Mouse (Mus musculus) forebrain, postnatal 0 days (tissue): ENCODE measurements around the gene Mgat5. TPM values are rescaled to one million over a fixed set of nuclear protein-coding genes. Genes with fewer than 3 reads are reported as not detected.

ENCODE experiments used
- ATAC-seq: fragments of 200-750 bp; cut with Nextera tagmentation; 2 replicates; pipeline ENCODE4 v1.8.0; 2017; ENCODE audit warnings: mild to moderate bottlenecking, moderate library complexity
- DNase-seq: peaks from one replicate; pipeline ENCODE4 v3.0.0-alpha.2; 2015
- H3K27ac ChIP-seq: fragments of 300-500 bp; sonication (generic); 2 replicates; pipeline ENCODE4 v1.5.1; 2014; ENCODE audit warnings: low read depth, mild to moderate bottlenecking, antibody characterized with exemption, low read length, moderate library complexity, mixed read lengths
- H3K27me3 ChIP-seq: fragments of 300-500 bp; sonication (generic); 2 replicates; pipeline ENCODE4 v1.6.1; 2014; ENCODE audit warnings: mild to moderate bottlenecking, low read length, mixed read lengths; ENCODE audit not compliant: insufficient read depth
- H3K36me3 ChIP-seq: fragments of 300-500 bp; sonication (generic); 2 replicates; pipeline ENCODE4 v1.6.1; 2014; ENCODE audit warnings: mild to moderate bottlenecking, moderate library complexity; ENCODE audit not compliant: insufficient read depth
- H3K4me1 ChIP-seq: fragments of 300-500 bp; sonication (generic); 2 replicates; pipeline ENCODE4 v1.6.1; 2014; ENCODE audit warnings: antibody characterized with exemption; ENCODE audit not compliant: insufficient read depth
- H3K4me2 ChIP-seq: fragments of 300-500 bp; sonication (generic); 2 replicates; pipeline ENCODE4 v1.6.1; 2014; ENCODE audit warnings: low read depth, mild to moderate bottlenecking, moderate library complexity
- H3K4me3 ChIP-seq: fragments of 300-500 bp; sonication (generic); 2 replicates; pipeline ENCODE4 v1.5.1; 2014; ENCODE audit warnings: low read depth, low read length, mixed read lengths
- H3K9ac ChIP-seq: fragments of 300-500 bp; sonication (generic); 2 replicates; pipeline ENCODE4 v1.6.1; 2014; ENCODE audit warnings: mild to moderate bottlenecking
- H3K9me3 ChIP-seq: fragments of 300-500 bp; sonication (generic); 2 replicates; pipeline ENCODE4 v1.6.1; 2016; ENCODE audit warnings: low read length
- CTCF ChIP-seq: sonication (generic); IDR thresholded peaks from 2 replicates; pipeline ENCODE4 v1.5.1; 2016; ENCODE audit warnings: antibody characterized with exemption, control low read depth, low read depth
- WGBS: fragments of 180-500 bp; shearing (Covaris S2); extraction: QIAGEN DNeasy Blood & Tissue Kit; methylation state at CpG from one replicate; pipeline ENCODE4 v1.1.7; 2014; 5-methylcytosine and 5-hydroxymethylcytosine counted together
- polyA plus RNA-seq: library from polyadenylated mRNA; unstranded; fragments of >200 nt; fragmentation: Nextera tagmentation; extraction: Ambion mirVana; gene quantifications from 2 replicates; pipeline ENCODE4 v1.2.1, GENCODE M21; 2015
- total RNA-seq: library from RNA; depleted of rRNA; stranded (reverse); fragments of >200 nt; gene quantifications from 2 replicates; pipeline ENCODE4 v1.2.3, GENCODE M21; 2014

The Mgat5 gene
- total and polyA plus RNA-seq, 2 experiments from 2014 or later, result 9.3 to 42.9 TPM

DNA sequence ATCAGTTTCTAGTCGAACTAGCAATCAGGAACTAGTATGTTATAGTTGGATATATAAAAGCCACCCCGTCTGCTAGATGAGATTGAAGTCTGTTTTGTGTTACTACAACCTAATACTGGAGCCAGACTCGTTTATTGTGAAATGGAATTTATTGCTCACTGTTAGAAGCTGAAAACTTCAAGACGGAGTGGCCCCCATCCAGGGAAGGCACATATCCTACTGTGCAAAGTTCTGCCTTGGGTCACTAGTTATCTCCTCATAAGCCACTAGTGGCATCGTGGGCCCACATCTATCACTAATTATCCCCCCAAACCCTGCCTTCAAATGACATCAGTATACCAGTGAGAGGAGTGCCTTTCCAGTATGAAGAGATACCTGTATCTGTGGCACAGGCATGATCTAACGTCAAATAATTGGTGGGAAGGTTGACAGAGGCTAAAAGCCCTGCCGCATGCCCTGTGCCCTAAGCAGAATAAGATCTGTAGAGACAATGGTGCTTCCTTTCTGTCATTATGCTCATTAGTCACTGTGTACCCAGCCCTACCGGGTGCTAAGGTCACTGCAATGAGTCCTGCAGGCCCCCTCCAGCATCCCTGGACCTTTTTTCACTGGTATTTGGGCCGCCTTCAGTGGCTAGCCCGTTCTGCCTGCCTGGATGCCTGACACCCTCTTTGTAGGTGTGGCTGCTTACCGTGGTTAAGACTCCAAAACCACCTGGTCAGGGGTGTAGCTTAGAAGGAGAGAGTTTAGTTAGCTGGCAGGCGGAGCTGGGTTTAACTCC, 191.9 kb downstream of the Mgat5 start:
- no peak for ATAC-seq

DNA sequence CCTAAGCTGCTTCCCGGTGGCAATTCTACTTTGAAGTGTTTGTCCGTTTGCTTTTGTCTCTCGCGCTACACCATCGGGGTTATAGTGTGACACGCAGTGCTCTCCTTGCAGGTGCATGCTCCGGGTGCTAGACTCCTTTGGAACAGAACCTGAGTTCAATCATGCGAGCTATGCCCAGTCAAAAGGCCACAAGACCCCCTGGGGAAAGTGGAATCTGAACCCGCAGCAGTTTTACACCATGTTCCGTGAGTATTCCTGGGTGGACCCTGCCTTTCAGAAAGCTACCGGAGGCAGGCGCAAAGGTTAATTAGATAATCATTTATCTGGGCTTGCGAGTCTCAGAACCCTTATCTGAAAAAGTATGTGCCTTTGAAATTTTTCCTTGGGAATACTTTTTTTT, 192.6 kb downstream of the Mgat5 start:
- no peak for DNase-seq
- H3K4me3 ChIP-seq, result no peak overlapping the region
- no peak for TF ChIP-seq CTCF

More for the DNA sequence above, 191.9 kb downstream of the Mgat5 start:
- no peak for TF ChIP-seq CTCF
- DNase-seq, result no peak
- no peak overlapping the region for H3K9ac ChIP-seq
- no peak overlapping the region for H3K4me2 ChIP-seq
- no peaks in the 10 kb centered on the region for H3K9me3 ChIP-seq
- no peaks in the 10 kb centered on the region for H3K4me1 ChIP-seq
- H3K36me3 ChIP-seq, result peaks cover 9% of the 10 kb centered on the region; the same call in 1 of the 2 replicates
- WGBS, result 77% methylated on average over 12 of the region's 12 CpGs
- H3K27ac ChIP-seq, result no peak overlapping the region
- H3K27me3 ChIP-seq, result no peaks in the 10 kb centered on the region
- H3K4me3 ChIP-seq, result no peak overlapping the region

DNA sequence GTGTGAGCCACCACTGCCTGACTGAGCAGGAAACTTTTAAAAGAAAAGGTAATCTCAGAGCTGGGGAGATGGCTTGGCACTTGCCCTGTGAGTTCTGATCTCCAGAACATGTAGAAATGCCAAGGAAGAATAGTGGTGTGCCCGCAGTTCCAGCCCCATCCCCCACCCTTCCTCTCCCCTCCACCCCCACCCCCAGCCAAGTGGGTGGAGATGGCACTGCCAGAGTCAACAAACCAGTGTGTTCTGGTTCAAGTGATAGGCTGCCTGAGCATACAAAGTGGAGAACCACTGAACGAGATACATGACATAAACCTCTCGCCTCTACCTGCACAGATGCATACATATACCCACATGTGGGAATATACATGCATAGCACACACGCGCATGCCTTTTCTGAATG, 193.4 kb downstream of the Mgat5 start:
- H3K27ac ChIP-seq, result no peak overlapping the region
- ATAC-seq, result no peak
- no peak overlapping the region for H3K4me3 ChIP-seq
- H3K36me3 ChIP-seq, result peaks cover 4% of the 10 kb centered on the region; the same call in 1 of the 2 replicates
- H3K4me2 ChIP-seq, result no peak overlapping the region
- no peak for DNase-seq
- no peak for TF ChIP-seq CTCF
- H3K9me3 ChIP-seq, result no peaks in the 10 kb centered on the region
- H3K4me1 ChIP-seq, result no peaks in the 10 kb centered on the region
- no peaks in the 10 kb centered on the region for H3K27me3 ChIP-seq
- H3K9ac ChIP-seq, result no peak overlapping the region
- WGBS, result 87% methylated on average over 5 of the region's 5 CpGs

More for the DNA sequence above, 192.6 kb downstream of the Mgat5 start:
- H3K9me3 ChIP-seq, result no peaks in the 10 kb centered on the region
- peaks cover 7% of the 10 kb centered on the region; the same call in 1 of the 2 replicates for H3K36me3 ChIP-seq
- 76% methylated on average over 13 of the region's 13 CpGs for WGBS
- no peaks in the 10 kb centered on the region for H3K27me3 ChIP-seq
- no peak overlapping the region for H3K9ac ChIP-seq
- ATAC-seq, result no peak
- H3K27ac ChIP-seq, result no peak overlapping the region
- H3K4me2 ChIP-seq, result no peak overlapping the region
- no peaks in the 10 kb centered on the region for H3K4me1 ChIP-seq

DNA sequence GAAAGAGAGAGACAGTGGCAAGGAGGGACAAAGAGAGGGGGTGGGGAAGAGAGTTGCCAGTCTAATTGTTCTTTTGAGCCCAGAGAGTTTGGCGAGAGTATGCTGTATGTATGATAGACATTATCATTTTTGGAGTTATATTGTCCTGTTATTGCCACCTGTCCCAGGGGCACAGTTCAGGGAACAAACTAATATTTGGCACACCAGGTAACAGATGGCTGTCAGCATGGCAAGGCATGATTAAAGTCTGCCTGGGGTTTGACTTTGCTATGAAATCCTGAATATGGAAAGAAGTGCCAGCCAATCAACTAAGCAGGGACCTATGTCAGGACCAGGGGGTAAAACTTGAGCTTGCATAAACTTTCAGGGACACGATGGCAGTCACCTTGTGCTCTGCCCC, 195.4 kb downstream of the Mgat5 start:
- Histone ChIP-seq H3K27me3 (no peaks in the 10 kb centered on the region), H3K4me3 (no peak overlapping the region), H3K4me2 (no peak overlapping the region), H3K9me3 (no peaks in the 10 kb centered on the region), H3K36me3 (peaks cover 4% of the 10 kb centered on the region; the same call in 1 of the 2 replicates), H3K27ac (no peak overlapping the region), H3K4me1 (no peaks in the 10 kb centered on the region), H3K9ac (no peak overlapping the region)
- DNase-seq (no peak), ATAC-seq (no peak)
- WGBS, result 34% methylated on average over 2 of the region's 2 CpGs
- no peak for TF ChIP-seq CTCF

DNA sequence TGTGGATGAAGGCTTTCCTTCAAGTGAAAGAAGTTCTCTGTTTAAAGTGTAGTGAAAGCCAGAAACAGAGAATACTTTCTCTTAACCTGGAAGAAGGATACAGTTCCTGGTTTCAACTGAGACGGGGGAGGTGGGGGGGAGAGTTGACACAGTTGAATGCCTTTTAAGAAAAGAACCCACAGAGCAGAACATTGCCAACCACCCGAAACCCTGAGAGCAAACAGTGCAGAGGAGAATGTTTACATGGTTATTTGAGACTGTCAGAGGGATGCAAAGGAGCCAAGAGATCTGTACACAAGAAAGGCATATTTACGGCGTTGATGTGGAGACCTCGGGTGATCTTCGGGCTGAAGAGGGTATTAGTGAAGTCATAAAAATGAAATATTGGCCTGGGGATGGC, 195.9 kb downstream of the Mgat5 start:
- 35% methylated on average over 6 of the region's 6 CpGs for WGBS
- no peak for DNase-seq
- no peak for ATAC-seq
- Histone ChIP-seq H3K9me3 (no peaks in the 10 kb centered on the region), H3K4me2 (no peak overlapping the region), H3K4me1 (no peaks in the 10 kb centered on the region), H3K27me3 (no peaks in the 10 kb centered on the region), H3K36me3 (peaks cover 4% of the 10 kb centered on the region; the same call in 1 of the 2 replicates), H3K27ac (no peak overlapping the region), H3K4me3 (no peak overlapping the region), H3K9ac (no peak overlapping the region)
- no peak for TF ChIP-seq CTCF

DNA sequence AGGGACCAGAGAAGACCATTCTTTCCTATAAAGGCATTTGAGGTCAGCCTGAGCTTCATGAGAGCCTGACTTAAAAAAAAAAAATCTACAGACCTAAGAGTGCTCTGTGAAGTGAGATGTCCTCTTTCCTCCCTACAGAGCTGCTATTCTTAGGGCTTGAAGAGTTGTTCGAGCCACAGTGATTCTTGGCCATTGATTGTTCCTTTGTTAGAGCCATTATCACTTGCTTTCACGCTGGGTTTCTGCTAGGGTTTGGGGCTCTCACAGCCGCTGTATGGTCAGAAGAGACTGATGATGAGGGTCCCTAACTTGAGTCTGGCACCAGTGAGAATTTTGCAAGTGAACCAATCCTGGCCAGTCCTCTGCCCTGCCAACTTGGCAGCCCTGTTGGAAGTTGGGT, 199.8 kb downstream of the Mgat5 start:
- WGBS, result 43% methylated on average over 3 of the region's 3 CpGs
- no peak overlapping the region for H3K9ac ChIP-seq
- H3K4me3 ChIP-seq, result no peak overlapping the region
- no peak overlapping the region for H3K27ac ChIP-seq
- ATAC-seq, result no peak
- no peaks in the 10 kb centered on the region for H3K9me3 ChIP-seq
- H3K4me1 ChIP-seq, result no peaks in the 10 kb centered on the region; the same call in 1 of the 2 replicates
- H3K4me2 ChIP-seq, result no peak overlapping the region
- H3K36me3 ChIP-seq, result no peaks in the 10 kb centered on the region; the same call in 1 of the 2 replicates
- no peak for TF ChIP-seq CTCF
- no peaks in the 10 kb centered on the region for H3K27me3 ChIP-seq
- no peak for DNase-seq

DNA sequence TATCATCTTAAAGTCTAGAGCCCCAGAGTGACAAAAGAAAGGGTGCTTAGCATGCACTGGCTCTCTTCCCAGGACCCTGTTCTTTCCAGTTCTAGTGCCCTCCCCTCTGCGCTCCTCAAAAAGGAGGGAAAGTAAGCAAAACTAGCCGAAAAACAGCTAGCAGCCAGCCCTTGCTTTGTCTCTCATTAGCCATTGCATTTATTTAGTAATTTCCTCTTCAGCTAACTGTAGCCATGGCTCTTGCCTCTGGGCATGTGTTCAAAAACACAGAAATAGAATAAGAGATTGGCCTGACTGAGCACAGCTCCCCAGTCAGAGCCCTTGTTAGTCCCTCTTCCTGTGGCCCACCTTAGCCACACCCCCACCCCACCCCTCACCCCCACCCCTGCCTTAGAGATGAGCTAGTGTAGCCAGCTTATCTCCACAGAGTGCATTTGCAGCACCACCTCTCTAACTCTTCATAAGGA, 204.2 kb downstream of the Mgat5 start:
- 18% methylated on average over 2 of the region's 2 CpGs for WGBS
- ATAC-seq, result peak; percentile 82

More for the DNA sequence above, 204.2 kb downstream of the Mgat5 start:
- Histone ChIP-seq H3K27ac (0 out of 2 replicates have a peak overlapping the region, but pooled peaks have one; percentile 5), H3K4me2 (no peak overlapping the region), H3K36me3 (peaks cover 17% of the 10 kb centered on the region), H3K9me3 (no peaks in the 10 kb centered on the region), H3K4me1 (no peaks in the 10 kb centered on the region; the same call in 1 of the 2 replicates), H3K9ac (no peak overlapping the region), H3K27me3 (no peaks in the 10 kb centered on the region), H3K4me3 (no peak overlapping the region)
- peak; percentile 57 for DNase-seq
- TF ChIP-seq CTCF, result no peak
